Mouse (Mus musculus): Measurements from ENCODE around the gene Vtcn1.

Gene Vtcn1

GRCm38 (mm10) chr3:100856050-100856815 is 31.0 kb downstream of the Vtcn1 start:
- no peak for DNase-seq (ENCODE audit: low read depth, low spot score)

- no peak for DNase-seq (ENCODE audit: low read depth, low spot score)
These were observed 31.9 kb downstream of the Vtcn1 start for GRCm38 (mm10) chr3:100857139-100857538.

GRCm38 (mm10) chr3:100858334-100859002 is 33.2 kb downstream of the Vtcn1 start:
- no peak for DNase-seq (ENCODE audit: low read depth, low spot score)

GRCm38 (mm10) chr3:100861307-100862303 is 36.3 kb downstream of the Vtcn1 start:
- DNase-seq (ENCODE audit: low read depth, low spot score) = no peak

GRCm38 (mm10) chr3:100866946-100867345 is 41.7 kb downstream of the Vtcn1 start:
- no peak for DNase-seq (ENCODE audit: low read depth, low spot score)

- no peak for DNase-seq (ENCODE audit: low read depth, low spot score)
These were observed 51.8 kb downstream of the Vtcn1 start for GRCm38 (mm10) chr3:100877057-100877456.

- no peak for DNase-seq (ENCODE audit: low read depth, low spot score)
These were observed 56.1 kb downstream of the Vtcn1 start for GRCm38 (mm10) chr3:100881403-100881802.

- DNase-seq (ENCODE audit: low read depth, low spot score) = no peak
These were observed 56.8 kb downstream of the Vtcn1 start for GRCm38 (mm10) chr3:100881843-100882634.

- DNase-seq (ENCODE audit: low read depth, low spot score) = no peak
These were observed 64.0 kb downstream of the Vtcn1 start for GRCm38 (mm10) chr3:100889234-100889633.

- no peak for DNase-seq (ENCODE audit: low read depth, low spot score)
These were observed 65.1 kb downstream of the Vtcn1 start for GRCm38 (mm10) chr3:100890406-100890805.

- DNase-seq (ENCODE audit: low read depth, low spot score) = no peak
These were observed 67.4 kb downstream of the Vtcn1 start for GRCm38 (mm10) chr3:100892383-100893335.

GRCm38 (mm10) chr3:100895500-100895899 is 70.2 kb downstream of the Vtcn1 start:
- DNase-seq (ENCODE audit: low read depth, low spot score) = no peak

GRCm38 (mm10) chr3:100906128-100906527 is 80.9 kb downstream of the Vtcn1 start:
- DNase-seq (ENCODE audit: low read depth, low spot score) = no peak

- no peak for DNase-seq (ENCODE audit: low read depth, low spot score)
These were observed 81.7 kb downstream of the Vtcn1 start for GRCm38 (mm10) chr3:100906916-100907315.

- no peak for DNase-seq (ENCODE audit: low read depth, low spot score)
These were observed 83.3 kb downstream of the Vtcn1 start for GRCm38 (mm10) chr3:100908594-100908993.

- DNase-seq (ENCODE audit: low read depth, low spot score) = no peak
These were observed 85.4 kb downstream of the Vtcn1 start for GRCm38 (mm10) chr3:100910621-100911020.

GRCm38 (mm10) chr3:100911026-100911425 is 85.8 kb downstream of the Vtcn1 start:
- no peak for DNase-seq (ENCODE audit: low read depth, low spot score)

GRCm38 (mm10) chr3:100911498-100912213 is 86.4 kb downstream of the Vtcn1 start:
- DNase-seq (ENCODE audit: low read depth, low spot score) = no peak

- DNase-seq (ENCODE audit: low read depth, low spot score) = peak; percentile 37
These were observed 91.6 kb downstream of the Vtcn1 start for GRCm38 (mm10) chr3:100916844-100917243.
